Mouse (Mus musculus) stomach, postnatal 0 days (tissue): Measurements from ENCODE around the gene Plscr3. TPM values are rescaled to one million over a fixed set of nuclear protein-coding genes. Genes with fewer than 3 reads are reported as not detected.
"Not testable (repeated sequence)": the region's sequence is repeated elsewhere in the genome, so short reads cannot be mapped to it uniquely, and the experiment has no call there.

ENCODE experiments used
- ATAC-seq: fragments of 200-750 bp; cut with Nextera tagmentation; 2 replicates; pipeline ENCODE4 v1.8.0; 2017; ENCODE audit not compliant: low FRiP score, low TSS enrichment
- DNase-seq: peaks from one replicate; pipeline ENCODE4 v3.0.0-alpha.2; 2016; ENCODE audit warnings: low spot score
- H3K27ac ChIP-seq: fragments of 300-500 bp; sonication (generic); replicated peaks from 2 replicates; pipeline ENCODE4 v1.5.1; 2014; ENCODE audit warnings: mild to moderate bottlenecking, control low read depth
- H3K27me3 ChIP-seq: fragments of 300-500 bp; sonication (generic); 2 replicates; pipeline ENCODE4 v1.6.1; 2014; ENCODE audit warnings: low read length; ENCODE audit not compliant: control insufficient read depth, insufficient read depth
- H3K36me3 ChIP-seq: fragments of 300-500 bp; sonication (generic); 2 replicates; pipeline ENCODE4 v1.6.1; 2014; ENCODE audit warnings: low read length, mixed read lengths; ENCODE audit not compliant: control insufficient read depth, insufficient read depth
- H3K4me1 ChIP-seq: fragments of 300-500 bp; sonication (generic); replicated peaks from 2 replicates; pipeline ENCODE4 v1.6.1; 2014; ENCODE audit warnings: antibody characterized with exemption; ENCODE audit not compliant: control insufficient read depth, insufficient read depth
- H3K4me2 ChIP-seq: fragments of 300-500 bp; sonication (generic); replicated peaks from 2 replicates; pipeline ENCODE4 v1.6.1; 2014; ENCODE audit warnings: low read depth, mild to moderate bottlenecking, control low read depth, moderate library complexity
- H3K4me3 ChIP-seq: fragments of 300-500 bp; sonication (generic); 2 replicates; pipeline ENCODE4 v1.5.1; 2014; ENCODE audit warnings: low read depth, low read length, control low read depth
- H3K9ac ChIP-seq: fragments of 300-500 bp; sonication (generic); 2 replicates; pipeline ENCODE4 v1.6.1; 2014; ENCODE audit warnings: mild to moderate bottlenecking, low read length, control low read depth, mixed read lengths
- H3K9me3 ChIP-seq: fragments of 300-500 bp; sonication (generic); 2 replicates; pipeline ENCODE4 v1.6.1; 2016; ENCODE audit warnings: low read length; ENCODE audit not compliant: control insufficient read depth
- CTCF ChIP-seq: IDR thresholded peaks from 2 replicates; pipeline ENCODE4 v1.5.1; 2016; ENCODE audit warnings: antibody characterized with exemption, low read depth, mild to moderate bottlenecking, moderate library complexity
- EP300 ChIP-seq: optimal IDR thresholded peaks from 2 replicates; pipeline ENCODE3; 2016; ENCODE audit warnings: antibody characterized with exemption
- WGBS: fragments of 180-500 bp; shearing (Covaris S2); extraction: QIAGEN DNeasy Blood & Tissue Kit; methylation state at CpG from one replicate; pipeline ENCODE4 v1.1.7; 2014; 5-methylcytosine and 5-hydroxymethylcytosine counted together
- polyA plus RNA-seq: library from polyadenylated mRNA; unstranded; fragments of >200 nt; fragmentation: Nextera tagmentation; extraction: Ambion mirVana; gene quantifications from 2 replicates; pipeline ENCODE4 v1.2.1, GENCODE M21; 2015

Plscr3 gene
- polyA plus RNA-seq, 1 experiment from 2014 or later = 54.4 TPM

GRCm38 (mm10) chr11:69849884-69850283 is 3.7 kb downstream of the Plscr3 start:
- Histone ChIP-seq H3K9ac (no peak overlapping the region), H3K36me3 (peaks cover 25% of the 10 kb centered on the region), H3K9me3 (no peaks in the 10 kb centered on the region), H3K27ac (no peak overlapping the region), H3K4me3 (no peak overlapping the region), H3K4me1 (no peaks in the 10 kb centered on the region; the same call in none of the 2 replicates), H3K4me2 (no peak overlapping the region), H3K27me3 (no peaks in the 10 kb centered on the region)
- TF ChIP-seq EP300 (no peak), CTCF (no peak)
- ATAC-seq (no peak), DNase-seq (no peak)
- WGBS = 89% methylated on average over 15 of the region's 15 CpGs

- no peaks in the 10 kb centered on the region; the same call in 1 of the 2 replicates for H3K4me1 ChIP-seq
- H3K9ac ChIP-seq = no peak overlapping the region
- H3K27ac ChIP-seq = no peak overlapping the region
- no peaks in the 10 kb centered on the region for H3K27me3 ChIP-seq
- DNase-seq = no peak
- H3K4me2 ChIP-seq = no peak overlapping the region
- H3K4me3 ChIP-seq = no peak overlapping the region
- TF ChIP-seq EP300 (no peak), CTCF (no peak)
- no peak for ATAC-seq
- H3K36me3 ChIP-seq = peaks cover 25% of the 10 kb centered on the region
- H3K9me3 ChIP-seq = no peaks in the 10 kb centered on the region
- 66% methylated on average over 8 of the region's 8 CpGs for WGBS
Observed at GRCm38 (mm10) chr11:69850754-69851153, 4.6 kb downstream of the Plscr3 start.

- TF ChIP-seq CTCF = no peak
- TF ChIP-seq EP300 = no peak
Observed at GRCm38 (mm10) chr11:69853994-69854393, 7.8 kb downstream of the Plscr3 start.

GRCm38 (mm10) chr11:69854680-69855079 is 8.5 kb downstream of the Plscr3 start:
- Histone ChIP-seq H3K4me1 (no peaks in the 10 kb centered on the region), H3K4me2 (no peak overlapping the region), H3K36me3 (peaks cover 17% of the 10 kb centered on the region), H3K9me3 (no peaks in the 10 kb centered on the region), H3K4me3 (no peak overlapping the region), H3K27ac (no peak overlapping the region), H3K9ac (no peak overlapping the region), H3K27me3 (no peaks in the 10 kb centered on the region)
- WGBS = 78% methylated on average over 10 of the region's 10 CpGs
- no peak for TF ChIP-seq CTCF
- no peak for TF ChIP-seq EP300
- ATAC-seq (no peak), DNase-seq (no peak)

More at GRCm38 (mm10) chr11:69853994-69854393, 7.8 kb downstream of the Plscr3 start:
- no peak for DNase-seq
- Histone ChIP-seq H3K36me3 (peaks cover 21% of the 10 kb centered on the region), H3K27me3 (no peaks in the 10 kb centered on the region), H3K4me2 (no peak overlapping the region), H3K4me1 (no peaks in the 10 kb centered on the region), H3K4me3 (no peak overlapping the region), H3K9ac (no peak overlapping the region), H3K9me3 (no peaks in the 10 kb centered on the region), H3K27ac (no peak overlapping the region)
- 48% methylated on average over 7 of the region's 7 CpGs for WGBS
- no peak for ATAC-seq

- no peaks in the 10 kb centered on the region for H3K4me1 ChIP-seq
- no peak overlapping the region for H3K4me2 ChIP-seq
- no peak overlapping the region for H3K27ac ChIP-seq
- no peaks in the 10 kb centered on the region for H3K9me3 ChIP-seq
- WGBS = 36% methylated on average over 16 of the region's 16 CpGs
- ATAC-seq (no peak), DNase-seq (no peak)
- H3K36me3 ChIP-seq = peaks cover 11% of the 10 kb centered on the region
- TF ChIP-seq CTCF = peak; percentile 64
- TF ChIP-seq EP300 = no peak
- H3K27me3 ChIP-seq = no peaks in the 10 kb centered on the region
- no peak overlapping the region for H3K4me3 ChIP-seq
- no peak overlapping the region for H3K9ac ChIP-seq
Observed at GRCm38 (mm10) chr11:69855347-69855746, 9.2 kb downstream of the Plscr3 start.

- no peaks in the 10 kb centered on the region for H3K9me3 ChIP-seq
- peak; percentile 93 for DNase-seq
- no peaks in the 10 kb centered on the region for H3K36me3 ChIP-seq
- ATAC-seq = peak; percentile 89
- H3K4me1 ChIP-seq = no peaks in the 10 kb centered on the region
- peak within 1 kb of the TSS; percentile 38 for H3K4me3 ChIP-seq
- H3K27ac ChIP-seq = peak within 1 kb of the TSS; percentile 87
- no peak for TF ChIP-seq EP300
- TF ChIP-seq CTCF = no peak
- peak within 1 kb of the TSS; percentile 52 for H3K9ac ChIP-seq
- no peaks in the 10 kb centered on the region for H3K27me3 ChIP-seq
- 17% methylated on average over 30 of the region's 30 CpGs for WGBS
- H3K4me2 ChIP-seq = peak within 1 kb of the TSS; percentile 51
Observed at GRCm38 (mm10) chr11:69858113-69858998, 12.2 kb downstream of the Plscr3 start, which contains the start of gene Tnk1. Tnk1 (minus strand) TSS chr11:69858730.

- H3K9ac ChIP-seq, DNase-seq, H3K27me3 ChIP-seq, H3K4me1 ChIP-seq, H3K4me3 ChIP-seq, H3K9me3 ChIP-seq, H3K36me3 ChIP-seq, H3K27ac ChIP-seq, ATAC-seq, H3K4me2 ChIP-seq: not testable (repeated sequence)
- WGBS = 63% methylated on average over 3 of the region's 3 CpGs
Observed at GRCm38 (mm10) chr11:69863729-69864128, 17.6 kb downstream of the Plscr3 start.
